Mouse (Mus musculus) neural tube, embryonic 14.5 days (tissue): ENCODE results near the gene Zfp568. TPM values are rescaled to one million over a fixed set of nuclear protein-coding genes. Genes with fewer than 3 reads are reported as not detected.
A peak's percentile ranks its signal among the peaks of the same experiment; 100 is the strongest.

Experiments
- ATAC-seq: fragments of 200-750 bp; cut with Nextera tagmentation; 2 replicates; pipeline ENCODE4 v1.8.0; 2017; ENCODE audit warnings: low read depth, mild to moderate bottlenecking, moderate TSS enrichment, moderate library complexity
- H3K27ac ChIP-seq: fragments of 300-500 bp; sonication (generic); 2 replicates; pipeline ENCODE4 v1.5.1; 2014; ENCODE audit warnings: low read depth, mild to moderate bottlenecking, control low read depth, low read length, moderate library complexity, mixed read lengths
- H3K27me3 ChIP-seq: fragments of 300-500 bp; sonication (generic); 2 replicates; pipeline ENCODE4 v1.6.1; 2014; ENCODE audit warnings: low read length; ENCODE audit not compliant: control insufficient read depth, insufficient read depth
- H3K36me3 ChIP-seq: fragments of 300-500 bp; sonication (generic); 2 replicates; pipeline ENCODE4 v1.6.1; 2014; ENCODE audit warnings: low read length, mixed read lengths; ENCODE audit not compliant: control insufficient read depth, insufficient read depth
- H3K4me1 ChIP-seq: fragments of 300-500 bp; sonication (generic); 2 replicates; pipeline ENCODE4 v1.6.1; 2014; ENCODE audit warnings: low read length; ENCODE audit not compliant: control insufficient read depth, insufficient read depth
- H3K4me2 ChIP-seq: fragments of 300-500 bp; sonication (generic); 2 replicates; pipeline ENCODE4 v1.6.1; 2014; ENCODE audit warnings: mild to moderate bottlenecking, low read depth, low read length, control low read depth
- H3K4me3 ChIP-seq: fragments of 300-500 bp; sonication (generic); 2 replicates; pipeline ENCODE4 v1.5.1; 2014; ENCODE audit warnings: low read depth, low read length, control low read depth, mixed read lengths
- H3K9ac ChIP-seq: fragments of 300-500 bp; sonication (generic); replicated peaks from 2 replicates; pipeline ENCODE4 v1.6.1; 2014; ENCODE audit warnings: low read depth, mild to moderate bottlenecking, control low read depth, low read length, mixed read lengths
- H3K9me3 ChIP-seq: fragments of 300-500 bp; sonication (generic); 2 replicates; pipeline ENCODE4 v1.6.1; 2016; ENCODE audit warnings: low read length; ENCODE audit not compliant: control insufficient read depth
- WGBS: fragments of 180-500 bp; shearing (Covaris S2); extraction: QIAGEN DNeasy Blood & Tissue Kit; methylation state at CpG from one replicate; pipeline ENCODE4 v1.1.7; 2014; 5-methylcytosine and 5-hydroxymethylcytosine counted together
- polyA plus RNA-seq: library from polyadenylated mRNA; unstranded; fragments of >200 nt; fragmentation: Nextera tagmentation; extraction: Ambion mirVana; gene quantifications from 2 replicates; pipeline ENCODE4 v1.2.1, GENCODE M21; 2014

The Zfp568 gene
- polyA plus RNA-seq, 1 experiment from 2014 or later = 5.5 TPM

DNA sequence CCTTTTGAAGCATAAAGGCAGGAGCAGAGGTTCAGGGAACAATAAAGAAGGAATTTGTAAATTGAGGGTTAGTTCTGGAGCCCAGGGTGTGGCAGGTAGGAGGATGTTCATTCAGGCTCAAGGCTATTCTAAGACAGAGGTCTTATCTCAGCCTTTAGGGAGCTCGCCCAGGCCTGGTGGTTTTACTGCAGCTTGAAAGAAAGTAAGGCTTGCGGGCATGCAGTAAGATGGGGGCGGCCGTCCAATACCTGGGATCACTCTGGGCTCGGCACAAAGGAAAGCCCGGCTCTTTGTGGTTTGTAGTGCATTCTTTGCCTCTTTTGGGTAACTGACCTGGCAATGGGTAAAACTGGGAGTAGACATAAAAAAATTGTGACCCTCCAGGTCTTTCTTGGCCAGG, 824 bp upstream of the Zfp568 start:
- peak; percentile 18; the same call in 1 of the 2 replicates for ATAC-seq
- peak overlapping the region; percentile 88; the same call in 1 of the 2 replicates for H3K27ac ChIP-seq
- H3K27me3 ChIP-seq = no peaks in the 10 kb centered on the region
- H3K9me3 ChIP-seq = no peaks in the 10 kb centered on the region
- H3K9ac ChIP-seq = peak overlapping the region; percentile 78
- peaks cover 6% of the 10 kb centered on the region; the same call in 1 of the 2 replicates for H3K36me3 ChIP-seq
- peak overlapping the region; percentile 73 for H3K4me2 ChIP-seq
- H3K4me1 ChIP-seq = peaks cover 15% of the 10 kb centered on the region; the same call in 1 of the 2 replicates
- 20% methylated on average over 6 of the region's 6 CpGs for whole genome bisulfite sequencing
- peak overlapping the region; percentile 92 for H3K4me3 ChIP-seq

DNA sequence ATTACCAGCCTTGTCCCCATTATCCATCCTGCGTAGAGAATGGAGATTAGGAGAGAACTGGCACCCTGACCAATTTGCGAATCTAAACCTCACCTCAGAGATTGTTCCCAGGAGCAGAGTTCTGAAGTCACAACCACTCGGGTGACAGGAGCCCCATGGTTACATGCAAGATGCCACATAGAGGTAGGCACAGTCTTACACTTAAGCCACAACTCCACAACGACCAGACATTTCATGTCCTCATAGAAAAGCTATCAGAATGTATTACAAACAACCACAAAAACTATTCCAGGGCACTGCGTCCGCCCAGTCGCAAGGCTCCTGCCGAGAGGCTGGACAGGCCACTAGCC, 440 bp upstream of the Zfp568 start:
- WGBS = 1% methylated on average over 8 of the region's 8 CpGs
- ATAC-seq = no peak

DNA sequence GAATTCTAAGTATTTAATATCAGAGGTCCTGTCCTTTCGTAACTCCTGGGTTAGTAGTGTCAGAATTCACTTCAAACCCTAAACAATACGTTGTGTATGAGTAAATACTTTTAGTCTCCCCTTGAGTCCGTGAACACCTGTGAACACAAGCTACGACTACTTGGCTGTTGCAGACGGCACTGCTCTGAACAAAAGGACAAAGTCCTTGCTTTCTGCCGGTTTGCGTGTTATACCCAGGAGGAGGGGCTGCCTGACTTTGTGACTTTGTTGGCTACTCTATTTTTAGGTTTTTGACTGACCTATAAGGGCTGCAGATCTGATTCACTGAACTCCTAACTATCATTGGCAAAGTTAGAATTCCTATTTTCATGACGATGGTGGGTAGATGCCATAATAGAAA, 2.3 kb downstream of the Zfp568 start:
- peaks cover 15% of the 10 kb centered on the region; the same call in 1 of the 2 replicates for H3K4me1 ChIP-seq
- H3K4me2 ChIP-seq = no peak overlapping the region
- no peaks in the 10 kb centered on the region for H3K27me3 ChIP-seq
- H3K36me3 ChIP-seq = peaks cover 24% of the 10 kb centered on the region
- H3K27ac ChIP-seq = no peak overlapping the region
- no peak overlapping the region for H3K4me3 ChIP-seq
- H3K9me3 ChIP-seq = no peaks in the 10 kb centered on the region
- no peak overlapping the region for H3K9ac ChIP-seq
- ATAC-seq = no peak
- WGBS = 92% methylated on average over 8 of the region's 8 CpGs

More for the DNA sequence above, 440 bp upstream of the Zfp568 start:
- peak overlapping the region; percentile 92 for H3K4me3 ChIP-seq
- no peaks in the 10 kb centered on the region for H3K27me3 ChIP-seq
- H3K36me3 ChIP-seq = peaks cover 8% of the 10 kb centered on the region; the same call in 1 of the 2 replicates
- H3K27ac ChIP-seq = peak overlapping the region; percentile 88
- no peaks in the 10 kb centered on the region for H3K9me3 ChIP-seq
- peak overlapping the region; percentile 73 for H3K4me2 ChIP-seq
- peaks cover 15% of the 10 kb centered on the region; the same call in 1 of the 2 replicates for H3K4me1 ChIP-seq
- peak overlapping the region; percentile 78 for H3K9ac ChIP-seq

DNA sequence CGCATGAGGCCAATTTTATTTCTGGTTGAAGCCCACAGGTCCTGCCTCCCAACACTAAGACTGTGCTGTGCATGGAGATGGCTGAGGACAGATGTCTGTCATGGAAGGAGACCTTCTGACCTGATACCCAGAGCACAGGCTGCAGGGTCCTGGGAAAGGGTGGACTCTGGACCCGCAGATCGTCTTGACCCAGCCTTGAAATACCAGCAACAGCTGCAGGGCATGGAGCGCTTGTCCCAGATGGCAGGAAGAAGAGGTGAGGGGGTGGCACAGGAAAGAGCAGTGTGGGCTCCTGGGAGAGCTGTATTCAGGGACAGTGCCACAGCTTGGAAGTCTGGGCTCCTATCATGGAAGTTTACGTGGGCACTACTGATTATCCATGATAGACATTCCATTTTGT, 3.8 kb downstream of the Zfp568 start:
- peaks cover 11% of the 10 kb centered on the region; the same call in 1 of the 2 replicates for H3K4me1 ChIP-seq
- H3K36me3 ChIP-seq = peaks cover 30% of the 10 kb centered on the region
- no peak overlapping the region for H3K4me2 ChIP-seq
- H3K27me3 ChIP-seq = no peaks in the 10 kb centered on the region
- no peaks in the 10 kb centered on the region for H3K9me3 ChIP-seq
- H3K27ac ChIP-seq = no peak overlapping the region
- no peak for ATAC-seq
- no peak overlapping the region for H3K4me3 ChIP-seq
- 94% methylated on average over 5 of the region's 5 CpGs for WGBS
- no peak overlapping the region for H3K9ac ChIP-seq

DNA sequence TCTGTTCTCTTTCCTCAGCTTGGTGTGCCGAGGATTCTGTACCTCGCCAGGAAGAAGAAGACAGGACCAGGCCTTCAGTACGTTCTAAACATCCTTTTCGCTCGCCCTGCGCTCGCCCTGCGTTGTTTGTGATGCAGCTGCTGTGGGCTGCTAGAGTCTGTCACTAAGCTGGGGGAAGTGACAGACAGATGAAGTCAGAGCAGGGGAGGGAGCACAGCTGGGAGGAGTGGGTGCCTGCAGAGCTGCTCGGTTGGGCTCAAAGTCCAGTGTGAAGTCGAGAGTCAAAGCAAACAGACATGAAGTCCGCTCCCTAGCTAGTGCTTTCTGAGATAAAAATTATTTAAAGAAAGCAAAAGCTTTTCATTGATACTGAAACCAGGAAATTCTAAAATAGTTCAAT, 5.3 kb downstream of the Zfp568 start:
- Histone ChIP-seq H3K9me3 (no peaks in the 10 kb centered on the region), H3K36me3 (peaks cover 34% of the 10 kb centered on the region), H3K4me2 (no peak overlapping the region), H3K9ac (no peak overlapping the region), H3K4me3 (no peak overlapping the region), H3K4me1 (peaks cover 5% of the 10 kb centered on the region; the same call in 1 of the 2 replicates), H3K27me3 (no peaks in the 10 kb centered on the region), H3K27ac (no peak overlapping the region)
- WGBS = 89% methylated on average over 11 of the region's 11 CpGs
- no peak for ATAC-seq

DNA sequence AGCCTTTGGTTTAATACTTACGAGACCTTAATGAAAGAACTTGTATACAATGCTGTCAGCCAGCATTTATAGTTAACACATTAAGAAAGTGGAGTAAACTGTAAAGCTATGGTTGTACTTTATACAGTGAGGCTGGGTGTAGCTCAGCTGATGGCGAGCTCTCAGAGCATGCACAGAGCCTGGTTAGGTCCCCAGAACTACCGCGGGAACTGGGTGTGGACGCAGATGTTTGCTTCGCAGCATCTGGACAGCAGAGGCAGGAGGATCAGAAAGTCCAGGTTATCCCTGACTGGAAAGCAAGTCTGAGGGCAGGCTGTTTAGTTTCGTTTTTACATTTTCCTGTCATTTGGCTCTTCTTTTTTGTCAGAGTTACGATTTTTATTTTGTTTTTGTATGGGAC, 8.9 kb downstream of the Zfp568 start:
- no peak for ATAC-seq
- peaks cover 42% of the 10 kb centered on the region for H3K36me3 ChIP-seq

DNA sequence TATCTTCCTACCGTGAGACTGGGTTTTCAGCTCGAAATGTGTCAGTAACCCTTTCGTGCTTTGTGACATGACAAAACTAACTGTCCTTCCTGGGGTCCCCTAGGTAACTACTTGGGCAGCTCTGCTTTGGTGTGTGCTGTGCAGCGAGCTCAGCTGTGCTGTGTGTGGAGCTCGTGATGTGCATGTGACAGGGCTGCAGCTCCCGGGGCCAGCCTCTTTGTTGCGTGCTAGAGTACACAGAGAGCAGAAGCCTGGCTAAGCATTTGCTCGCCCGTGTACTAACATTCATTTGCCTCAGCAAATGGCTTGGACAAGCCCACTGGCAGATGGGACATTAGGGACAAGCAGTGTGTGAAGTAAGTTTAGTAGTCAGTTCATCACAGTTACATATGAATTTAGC, 9.6 kb downstream of the Zfp568 start:
- Histone ChIP-seq H3K4me2 (no peak overlapping the region), H3K9ac (no peak overlapping the region), H3K9me3 (no peaks in the 10 kb centered on the region), H3K27ac (no peak overlapping the region), H3K27me3 (no peaks in the 10 kb centered on the region), H3K4me3 (no peak overlapping the region), H3K4me1 (no peaks in the 10 kb centered on the region), H3K36me3 (peaks cover 45% of the 10 kb centered on the region)
- no peak for ATAC-seq
- WGBS = 98% methylated on average over 9 of the region's 9 CpGs

More for the DNA sequence above, 8.9 kb downstream of the Zfp568 start:
- H3K4me3 ChIP-seq = no peak overlapping the region
- H3K27me3 ChIP-seq = no peaks in the 10 kb centered on the region
- H3K4me2 ChIP-seq = no peak overlapping the region
- 97% methylated on average over 8 of the region's 8 CpGs for WGBS
- H3K4me1 ChIP-seq = no peaks in the 10 kb centered on the region
- no peaks in the 10 kb centered on the region for H3K9me3 ChIP-seq
- H3K9ac ChIP-seq = no peak overlapping the region
- no peak overlapping the region for H3K27ac ChIP-seq

DNA sequence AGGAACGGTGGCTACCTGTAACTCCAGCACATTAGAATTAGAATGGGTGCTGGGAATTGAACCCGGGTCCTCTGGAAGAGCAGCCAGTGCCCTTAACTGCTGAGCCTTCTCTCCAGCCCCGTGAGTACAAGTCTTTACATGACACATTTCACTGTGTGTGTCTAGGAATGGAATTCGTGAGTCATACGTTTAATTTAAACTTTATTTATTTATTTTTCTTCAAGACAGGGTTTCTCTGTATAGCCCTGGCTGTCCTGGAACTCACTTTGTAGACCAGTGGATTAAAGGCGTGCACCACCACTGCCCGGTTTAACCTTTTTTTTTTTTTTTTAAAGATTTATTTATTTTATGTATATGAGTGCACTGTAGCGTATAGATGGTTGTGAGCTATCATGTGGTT, 11.4 kb downstream of the Zfp568 start:
- Histone ChIP-seq H3K9me3 (no peaks in the 10 kb centered on the region), H3K9ac (no peak overlapping the region), H3K4me1 (no peaks in the 10 kb centered on the region), H3K27ac (no peak overlapping the region), H3K4me2 (no peak overlapping the region), H3K36me3 (peaks cover 43% of the 10 kb centered on the region), H3K4me3 (no peak overlapping the region), H3K27me3 (no peaks in the 10 kb centered on the region)
- ATAC-seq = no peak
- WGBS = 95% methylated on average over 8 of the region's 8 CpGs

DNA sequence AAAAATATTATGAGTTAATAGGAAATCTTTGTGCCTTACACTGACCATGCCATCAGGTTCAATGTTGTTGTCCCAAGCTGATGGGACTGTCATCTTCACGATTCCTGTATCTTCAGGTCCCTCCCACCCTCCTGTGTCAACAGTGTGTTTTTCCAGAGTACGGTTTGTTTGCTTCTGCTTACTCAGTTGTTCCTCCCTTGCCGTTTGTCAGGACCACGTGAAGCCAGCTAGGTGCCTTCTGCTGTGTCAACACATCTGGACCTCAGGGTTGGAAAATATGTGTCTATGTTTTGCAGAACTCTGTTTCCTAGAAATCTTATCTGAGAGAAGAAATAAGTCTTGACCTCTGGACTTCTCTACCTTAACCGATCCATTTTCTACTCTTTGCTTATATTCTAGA, 16.8 kb downstream of the Zfp568 start:
- Histone ChIP-seq H3K27ac (no peak overlapping the region), H3K27me3 (no peaks in the 10 kb centered on the region), H3K4me1 (no peaks in the 10 kb centered on the region), H3K36me3 (peaks cover 21% of the 10 kb centered on the region; the same call in 1 of the 2 replicates), H3K9ac (no peak overlapping the region), H3K9me3 (no peaks in the 10 kb centered on the region), H3K4me2 (no peak overlapping the region), H3K4me3 (no peak overlapping the region)
- WGBS = 90% methylated on average over 5 of the region's 5 CpGs
- ATAC-seq = no peak
